Mouse (Mus musculus) small intestine, adult 2 months (tissue): ENCODE measurements around the gene Idua.

Experiments
- CTCF ChIP-seq: fragments of 200-500 bp; IDR thresholded peaks from 2 replicates; pipeline ENCODE4 v1.5.1; 2012; ENCODE audit warnings: low read depth, mild to moderate bottlenecking, control low read depth, inconsistent platforms, low read length, moderate library complexity, mixed read lengths; ENCODE audit not compliant: insufficient replicate concordance, insufficient read length; ENCODE audit errors: extremely low read depth
- POLR2A ChIP-seq: fragments of 200-500 bp; IDR thresholded peaks from 2 replicates; pipeline ENCODE4 v1.6.1; 2012; ENCODE audit warnings: low read depth, mild to moderate bottlenecking, control low read depth, inconsistent platforms, low read length, moderate library complexity

DNA sequence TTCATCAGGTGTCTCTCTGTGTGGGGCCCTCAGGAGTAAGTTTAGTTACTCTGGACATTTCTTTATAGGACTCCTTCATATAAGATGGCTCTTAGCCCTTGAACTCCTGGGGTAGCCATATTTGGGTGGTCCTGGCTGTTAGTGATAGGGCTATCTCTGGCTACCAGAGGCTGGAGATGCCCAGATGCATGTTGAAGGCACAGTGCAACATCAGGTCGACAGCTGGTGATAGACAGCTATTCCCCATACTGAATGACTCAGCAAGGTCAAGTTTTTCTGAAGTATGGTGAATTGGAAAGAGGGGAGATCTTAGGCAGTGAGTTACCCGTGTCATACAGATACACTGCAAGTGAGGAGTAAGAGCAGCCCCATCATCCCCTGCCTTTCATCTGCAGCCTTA, 47.6 kb downstream of the Idua start:
- no peak for TF ChIP-seq CTCF
- no peak for TF ChIP-seq POLR2A
